Mouse (Mus musculus) layer of hippocampus, adult 2 months (tissue): ENCODE data around the gene Gm49403. TPM values are rescaled to one million over a fixed set of nuclear protein-coding genes. Genes with fewer than 3 reads are reported as not detected.
"Not testable (repeated sequence)": the region's sequence is repeated elsewhere in the genome, so short reads cannot be mapped to it uniquely, and the experiment has no call there.

Experiments used
- DNase-seq, 2 experiments: peaks; one replicate each; pipeline ENCODE4 v3.0.0; 2022; ENCODE audit warnings: low spot score in 2 of 2
- H3K27ac ChIP-seq: fragments of 200-600 bp; 2 replicates; pipeline ENCODE4 v1.8.1; 2022
- H3K4me3 ChIP-seq: fragments of 200-600 bp; 2 replicates; pipeline ENCODE4 v1.8.1; 2022; ENCODE audit warnings: mild to moderate bottlenecking
- CTCF ChIP-seq: fragments of 200-600 bp; conservative IDR thresholded peaks from 2 replicates; pipeline ENCODE4 v1.8.1; 2022; ENCODE audit warnings: antibody characterized with exemption, mild to moderate bottlenecking, moderate library complexity
- total RNA-seq, 2 experiments: library from RNA; stranded (reverse); gene quantifications; 2 replicates each; pipeline ENCODE4 v1.2.3; 2021

The Gm49403 gene
- total RNA-seq, 2 experiments from 2014 or later, result not detected

GRCm38 (mm10) chr19:8881034-8881392 lies 2.7 kb upstream of the Gm49403 start:
- TF ChIP-seq CTCF, result no peak
- peak overlapping the region; percentile 93 for H3K4me3 ChIP-seq
- no peak for DNase-seq
- peak overlapping the region; percentile 91 for H3K27ac ChIP-seq

- no peak for DNase-seq
- no peak for TF ChIP-seq CTCF
- Histone ChIP-seq H3K27ac (no peak overlapping the region), H3K4me3 (no peak overlapping the region)
Measured at GRCm38 (mm10) chr19:8886916-8887584, 3.3 kb downstream of the Gm49403 start.

- DNase-seq, result no peak
- H3K27ac ChIP-seq, result peak overlapping the region; percentile 94
Measured at GRCm38 (mm10) chr19:8887585-8888463, 4.1 kb downstream of the Gm49403 start.

GRCm38 (mm10) chr19:8888511-8889385 lies 5.0 kb downstream of the Gm49403 start, which contains the start of the genes 1810009A15Rik and Gm49416:
TSS of gene 1810009A15Rik (plus strand) at chr19:8888853.
TSS of gene Gm49416 (plus strand) at chr19:8888926.
- peak; percentile 94 to 95 for DNase-seq
- Histone ChIP-seq H3K27ac (peak within 1 kb of the TSS; percentile 94), H3K4me3 (peak within 1 kb of the TSS; percentile 64)
- TF ChIP-seq CTCF, result no peak

More at GRCm38 (mm10) chr19:8887585-8888463, 4.1 kb downstream of the Gm49403 start:
- TF ChIP-seq CTCF, result no peak
- peak overlapping the region; percentile 64 for H3K4me3 ChIP-seq

- H3K27ac ChIP-seq, result peak within 1 kb of the TSS; percentile 85
- TF ChIP-seq CTCF, result no peak
- peak; percentile 84 to 87 for DNase-seq
- H3K4me3 ChIP-seq, result peak within 1 kb of the TSS; percentile 97
Measured at GRCm38 (mm10) chr19:8892829-8893766, 9.4 kb downstream of the Gm49403 start, which contains the start of gene Ints5. TSS of gene Ints5 (plus strand) at chr19:8893005.

- no peak for TF ChIP-seq CTCF
- no peak overlapping the region for H3K27ac ChIP-seq
- H3K4me3 ChIP-seq, result no peak overlapping the region
- DNase-seq, result no peak
Measured at GRCm38 (mm10) chr19:8895397-8895960, 11.7 kb downstream of the Gm49403 start.

- H3K27ac ChIP-seq, H3K4me3 ChIP-seq, DNase-seq: not testable (repeated sequence)
Measured at GRCm38 (mm10) chr19:8896231-8896630, 12.5 kb downstream of the Gm49403 start.

- peak overlapping the region; percentile 97 for H3K27ac ChIP-seq
- DNase-seq, result peak in 1 of 2 experiments; percentile 44
- H3K4me3 ChIP-seq, result peak overlapping the region; percentile 97
Measured at GRCm38 (mm10) chr19:8897211-8897864, 13.6 kb downstream of the Gm49403 start.

GRCm38 (mm10) chr19:8897865-8898495 lies 14.2 kb downstream of the Gm49403 start, which contains the start of gene Ganab:
TSS of gene Ganab (plus strand) at chr19:8898071.
- Histone ChIP-seq H3K27ac (peak within 1 kb of the TSS; percentile 97), H3K4me3 (peak within 1 kb of the TSS; percentile 97)
- DNase-seq, result peak; percentile 96 to 97
- TF ChIP-seq CTCF, result peak; percentile 48

GRCm38 (mm10) chr19:8898576-8898975 lies 14.8 kb downstream of the Gm49403 start:
- DNase-seq, result no peak
- peak overlapping the region; percentile 97 for H3K27ac ChIP-seq
- TF ChIP-seq CTCF, result no peak

More at GRCm38 (mm10) chr19:8898576-8898975, 14.8 kb downstream of the Gm49403 start:
- H3K4me3 ChIP-seq, result peak overlapping the region; percentile 97
